Mouse (Mus musculus) fibroblast of lung, adult 2 months (primary cell): ENCODE results near the gene Atp4a.

ENCODE experiments used
- DNase-seq: peaks from one replicate; pipeline ENCODE4 v3.0.0-alpha.2; 2011; ENCODE audit warnings: low read depth

The Atp4a gene

DNA sequence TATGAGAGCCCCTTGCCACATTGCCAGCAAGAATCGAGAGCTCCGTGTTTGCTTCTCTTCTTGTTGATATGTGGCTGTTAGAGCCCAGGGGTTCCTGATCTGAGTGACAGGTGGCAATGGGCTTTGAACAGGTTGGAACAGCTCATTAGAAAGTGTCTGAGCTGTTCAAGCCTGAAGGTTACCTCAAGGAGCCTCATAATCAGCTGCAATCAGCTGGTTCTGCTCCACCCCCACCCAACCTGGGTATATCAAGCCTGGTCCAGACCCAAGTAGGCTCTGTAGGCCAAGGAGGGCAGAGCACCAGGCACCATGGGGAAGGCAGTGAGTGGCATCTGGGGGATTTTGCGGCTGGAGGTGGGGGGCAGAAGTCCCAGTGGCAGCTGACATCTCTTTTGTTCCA lies at the start of gene Atp4a:
Gene Atp4a (plus strand): TSS at position 268 of the 400 bp plus-strand sequence.
- DNase-seq: no peak

DNA sequence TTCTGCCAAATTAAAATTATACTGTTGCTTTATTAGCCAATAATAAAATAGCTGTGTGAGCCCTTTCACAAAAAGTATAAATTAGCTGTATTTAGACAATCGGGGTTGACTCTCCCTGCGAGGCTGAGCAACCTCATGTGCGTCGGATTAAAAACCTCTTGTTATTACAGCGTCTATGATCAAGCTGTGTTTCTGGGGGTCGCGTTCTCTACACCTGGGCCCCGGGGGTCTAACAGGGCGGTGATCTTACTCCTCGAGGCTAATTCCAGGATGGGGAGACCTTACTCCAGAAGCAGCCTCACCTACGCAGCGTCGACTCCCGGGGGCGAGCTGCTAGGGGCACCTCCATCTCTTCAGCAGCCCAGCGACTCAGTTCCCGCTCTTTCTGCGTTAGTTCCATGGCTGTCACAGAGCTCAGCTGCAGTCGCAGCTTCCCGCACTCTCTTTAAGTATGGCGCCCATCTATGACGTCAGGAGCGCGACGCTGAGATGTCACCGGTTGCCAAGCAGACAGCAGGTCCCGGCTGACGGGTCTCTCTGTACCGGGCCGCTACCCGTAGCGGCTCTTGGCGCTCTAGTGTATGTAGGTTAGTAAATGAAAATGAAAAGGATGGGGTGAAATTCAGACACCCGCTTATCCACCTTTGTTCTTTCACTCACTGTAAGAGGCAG lies 47.3 kb upstream of the Atp4a start, which contains the start of gene Haus5:
Gene Haus5 (minus strand): TSS at position 466 of the 672 bp plus-strand sequence.
- peak; percentile 80 for DNase-seq

DNA sequence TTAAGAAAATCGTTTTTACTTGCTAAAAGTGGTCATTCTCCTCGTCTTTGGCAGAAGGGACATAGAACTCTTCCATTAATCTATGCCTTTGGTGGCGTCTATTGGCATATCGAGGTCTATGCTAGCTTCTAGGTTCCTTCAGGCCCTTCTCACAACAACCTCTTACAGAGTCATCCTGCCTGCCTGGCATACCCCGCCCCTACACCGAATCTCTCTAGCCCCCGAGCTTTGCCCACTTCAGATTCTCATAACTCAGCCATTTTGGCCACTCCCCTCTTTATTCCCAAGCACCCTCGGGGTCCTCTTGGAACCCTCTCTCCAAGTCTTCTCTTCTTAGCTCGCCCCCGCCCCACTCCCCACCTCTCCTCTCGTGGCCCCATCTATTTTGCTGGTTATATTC lies 46.7 kb upstream of the Atp4a start:
- DNase-seq: no peak

DNA sequence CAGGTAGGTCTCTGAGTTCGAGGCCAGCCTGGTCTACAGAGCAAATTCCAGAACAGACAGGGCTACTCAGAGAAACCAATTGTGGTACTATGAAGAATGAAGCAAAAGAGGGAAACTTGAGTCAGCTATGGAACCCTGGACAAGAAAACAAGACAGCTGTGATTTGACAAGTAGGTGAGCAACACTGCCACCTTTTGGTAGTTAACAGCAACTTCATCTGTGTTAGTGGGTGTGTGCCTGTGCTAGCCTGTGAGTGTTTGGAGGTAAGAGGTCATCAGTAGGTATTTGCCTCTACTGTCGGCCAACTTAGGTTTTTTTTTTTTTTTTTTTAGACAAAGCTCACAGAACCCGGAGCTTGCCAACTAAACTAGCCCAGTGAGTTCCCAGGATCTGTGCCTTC lies 42.8 kb upstream of the Atp4a start:
- DNase-seq: no peak

DNA sequence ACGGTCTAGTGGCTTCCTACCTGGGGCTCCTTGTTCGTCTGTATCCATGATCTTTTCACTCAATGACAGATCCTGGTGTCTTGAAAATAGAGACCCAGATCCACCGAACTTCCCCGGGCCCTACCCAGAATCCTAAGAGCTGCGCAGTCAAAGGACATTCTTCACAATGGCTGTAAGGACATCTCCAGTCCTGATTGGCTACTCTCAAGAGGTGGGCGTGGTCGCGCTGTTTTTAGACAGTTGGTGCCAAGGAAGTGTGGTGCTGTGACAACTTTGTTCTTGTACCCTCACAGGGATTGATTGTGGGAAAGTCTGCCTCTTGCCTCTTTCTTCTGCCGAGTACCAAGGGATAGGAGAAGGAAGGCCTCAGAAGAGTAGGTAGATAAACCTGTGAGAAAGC lies 40.5 kb upstream of the Atp4a start, which contains the start of gene Pmis2:
Gene Pmis2 (minus strand): TSS at position 126 of the 400 bp plus-strand sequence.
- DNase-seq: no peak

DNA sequence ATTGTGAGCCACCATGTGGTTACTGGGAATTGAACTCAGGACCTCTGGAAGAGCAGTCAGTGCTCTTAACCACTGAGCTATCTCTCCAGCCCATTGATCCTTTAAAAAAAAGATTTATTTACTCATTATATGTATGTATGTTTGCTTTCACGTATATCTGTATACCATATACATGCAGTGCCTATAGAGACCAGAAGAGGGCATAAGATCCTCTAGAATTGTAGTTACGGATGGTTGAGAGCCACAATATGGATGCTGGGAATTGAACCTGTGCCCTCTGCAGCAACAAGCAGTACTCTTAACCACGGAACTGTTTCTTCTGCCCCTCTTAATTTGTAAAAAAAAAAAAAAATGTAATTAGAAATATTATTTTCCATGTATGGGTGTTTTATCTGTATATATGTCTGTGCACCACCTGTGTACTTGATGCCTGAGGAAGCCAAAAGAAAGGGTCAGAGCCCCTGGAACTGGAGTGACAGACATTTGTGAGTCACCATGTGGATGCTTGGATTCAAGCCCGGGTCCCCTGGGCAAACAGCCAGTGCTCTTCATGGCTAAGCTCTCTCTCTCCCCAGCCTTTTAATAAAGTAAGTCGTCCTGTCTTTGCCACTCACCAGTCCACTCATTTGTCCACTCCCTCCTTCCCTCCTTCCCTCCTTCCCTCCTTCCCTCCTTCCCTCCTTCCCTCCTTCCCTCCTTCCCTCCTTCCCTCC lies 33.6 kb upstream of the Atp4a start:
- peak; percentile 16 for DNase-seq

DNA sequence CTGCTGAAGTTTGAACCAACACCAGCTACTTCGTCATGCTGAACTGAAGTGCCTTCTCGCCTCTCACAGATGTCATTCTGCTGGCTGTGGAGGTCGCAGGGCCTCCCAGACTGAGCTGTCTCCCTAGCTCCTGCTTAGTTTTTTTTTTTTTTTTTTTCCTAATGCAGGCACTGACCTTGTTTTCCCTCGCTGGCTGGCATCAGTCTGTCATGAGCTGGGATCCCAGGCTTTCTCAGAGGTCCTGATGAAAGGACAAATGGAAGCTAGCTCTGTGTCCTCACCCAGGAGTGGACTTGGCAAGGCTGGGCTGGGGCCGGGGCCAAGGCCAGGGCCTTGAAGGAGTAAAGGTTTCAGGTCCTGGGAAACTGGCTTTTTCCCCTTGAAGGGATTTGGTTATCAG lies 30.1 kb upstream of the Atp4a start:
- no peak for DNase-seq

DNA sequence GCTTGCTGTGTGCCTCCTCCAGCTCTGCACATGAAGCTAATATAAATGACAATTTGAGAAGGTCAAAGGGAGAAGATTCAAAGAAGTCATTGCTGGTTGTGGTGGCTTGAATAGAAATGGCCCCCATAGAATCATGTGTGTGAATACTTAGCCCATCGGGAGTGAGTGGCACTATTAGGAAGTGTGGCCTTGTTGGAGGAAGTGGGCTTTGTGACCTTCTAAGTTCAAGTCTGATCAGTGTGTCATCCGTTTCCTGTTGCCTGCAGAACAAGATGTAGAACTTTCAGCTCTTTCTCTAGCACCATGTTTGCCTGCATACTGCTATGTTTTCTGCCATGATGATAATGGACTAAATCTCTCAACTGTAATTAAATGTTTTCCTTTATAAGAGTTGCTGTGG lies 28.6 kb upstream of the Atp4a start:
- DNase-seq: no peak

DNA sequence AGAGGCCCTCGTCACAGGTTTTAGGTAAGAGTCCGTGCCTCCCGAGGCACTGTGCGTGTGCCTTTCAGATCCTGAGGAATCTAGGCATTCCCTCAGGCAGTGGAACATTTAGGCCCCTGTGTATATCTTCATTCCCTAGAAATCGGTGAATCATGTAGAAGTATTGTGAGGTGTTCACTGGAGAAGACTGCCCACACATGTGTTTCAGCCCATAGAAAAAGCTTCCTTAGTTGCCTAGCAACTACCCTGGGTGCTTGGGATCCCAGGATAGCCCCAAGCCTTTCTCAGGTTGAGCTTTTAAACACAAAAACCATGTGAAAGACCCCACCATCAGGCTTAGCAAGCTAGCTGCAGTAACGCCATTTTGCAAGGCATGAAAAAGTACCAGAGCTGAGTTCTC lies 23.7 kb upstream of the Atp4a start:
- no peak for DNase-seq

DNA sequence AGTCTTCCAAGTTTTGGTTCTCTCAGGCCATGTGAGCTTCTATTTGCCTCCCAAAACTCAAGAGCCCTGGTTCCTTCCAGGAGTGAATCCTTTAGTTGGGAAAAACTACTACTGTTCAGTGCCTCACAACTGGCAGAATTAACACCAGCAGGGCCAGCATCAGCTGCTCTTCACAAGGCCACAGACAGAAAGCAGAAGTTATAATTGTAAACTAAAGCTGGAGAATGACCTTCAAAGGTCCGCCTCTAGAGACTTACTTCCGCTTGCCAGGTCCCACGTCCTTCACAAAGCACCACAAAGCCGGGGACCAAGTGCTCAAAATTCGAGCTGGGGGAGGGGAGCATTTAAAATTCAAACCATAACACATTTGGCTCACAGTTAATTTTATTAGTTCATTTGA lies 13.9 kb upstream of the Atp4a start:
- DNase-seq: no peak

DNA sequence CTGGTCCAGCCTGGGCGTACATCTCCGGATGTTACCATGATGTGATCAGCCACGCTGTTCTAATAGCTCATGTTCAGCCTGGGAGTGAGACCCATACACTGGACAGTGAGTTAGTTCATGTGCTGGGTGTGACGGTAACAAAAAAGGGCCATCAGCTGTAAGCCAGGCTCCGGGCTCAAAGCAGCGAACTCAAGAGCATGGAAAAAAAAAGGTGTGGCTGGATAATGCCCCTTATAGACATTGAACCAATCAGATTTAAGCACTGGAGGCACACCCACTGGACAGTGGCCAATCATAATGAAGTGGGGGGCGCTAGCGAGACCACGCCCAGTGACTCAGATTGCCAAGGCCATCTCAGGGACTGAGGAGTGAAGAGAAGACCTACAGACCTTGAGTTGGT lies 13.4 kb upstream of the Atp4a start, which contains the start of gene 2200002J24Rik:
Gene 2200002J24Rik (plus strand): TSS at position 338 of the 400 bp plus-strand sequence.
- DNase-seq: no peak

DNA sequence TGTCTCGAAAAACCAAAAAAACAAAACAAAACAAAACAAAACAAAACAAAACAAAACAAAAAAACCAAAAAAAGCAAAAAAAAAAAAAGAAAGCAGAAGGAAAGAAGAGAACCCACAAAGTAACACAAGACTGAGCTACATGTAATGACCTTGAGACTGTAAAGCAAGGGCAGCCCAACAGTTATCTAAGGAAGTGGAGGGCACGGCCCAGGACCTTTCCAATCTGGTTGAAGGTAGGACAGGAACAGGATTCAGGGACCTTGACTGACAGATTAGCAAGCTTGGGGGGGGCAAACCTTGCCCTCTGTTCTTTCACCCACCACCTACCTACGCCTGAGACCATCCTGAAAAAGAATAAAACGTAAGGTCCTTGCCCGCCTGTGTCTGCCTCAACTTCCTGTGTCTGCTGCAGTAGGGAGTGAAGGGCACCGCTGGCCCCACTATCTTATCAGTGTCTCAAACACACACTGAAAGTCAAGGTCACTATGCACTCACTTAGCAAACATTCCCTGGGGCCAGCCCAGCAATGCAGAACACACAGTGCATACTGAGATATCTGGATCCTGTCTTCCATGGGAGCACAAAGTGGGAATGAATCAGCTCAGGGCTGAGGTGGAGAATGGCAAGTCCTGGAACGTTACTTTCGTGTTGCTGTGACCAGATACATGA lies 5.7 kb upstream of the Atp4a start:
- no peak for DNase-seq

DNA sequence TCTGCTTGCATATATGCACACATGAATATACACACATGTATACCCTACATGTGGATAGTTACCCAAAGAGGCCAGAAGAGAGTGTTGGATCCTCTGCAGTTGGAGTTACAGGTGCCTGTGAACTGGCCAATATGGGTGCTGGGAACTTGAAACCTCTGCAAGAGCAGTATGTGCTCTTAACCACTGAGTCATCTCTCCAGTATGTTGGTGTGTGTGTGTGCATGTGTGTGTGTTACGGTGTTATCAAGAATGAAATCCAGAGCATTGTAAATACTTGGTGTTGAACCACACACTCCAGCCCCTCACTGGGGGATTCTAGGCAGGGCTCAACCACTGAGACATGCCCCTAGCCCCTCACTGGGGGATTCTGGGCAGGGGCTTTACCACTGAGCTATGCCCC lies 4.6 kb upstream of the Atp4a start:
- no peak for DNase-seq

DNA sequence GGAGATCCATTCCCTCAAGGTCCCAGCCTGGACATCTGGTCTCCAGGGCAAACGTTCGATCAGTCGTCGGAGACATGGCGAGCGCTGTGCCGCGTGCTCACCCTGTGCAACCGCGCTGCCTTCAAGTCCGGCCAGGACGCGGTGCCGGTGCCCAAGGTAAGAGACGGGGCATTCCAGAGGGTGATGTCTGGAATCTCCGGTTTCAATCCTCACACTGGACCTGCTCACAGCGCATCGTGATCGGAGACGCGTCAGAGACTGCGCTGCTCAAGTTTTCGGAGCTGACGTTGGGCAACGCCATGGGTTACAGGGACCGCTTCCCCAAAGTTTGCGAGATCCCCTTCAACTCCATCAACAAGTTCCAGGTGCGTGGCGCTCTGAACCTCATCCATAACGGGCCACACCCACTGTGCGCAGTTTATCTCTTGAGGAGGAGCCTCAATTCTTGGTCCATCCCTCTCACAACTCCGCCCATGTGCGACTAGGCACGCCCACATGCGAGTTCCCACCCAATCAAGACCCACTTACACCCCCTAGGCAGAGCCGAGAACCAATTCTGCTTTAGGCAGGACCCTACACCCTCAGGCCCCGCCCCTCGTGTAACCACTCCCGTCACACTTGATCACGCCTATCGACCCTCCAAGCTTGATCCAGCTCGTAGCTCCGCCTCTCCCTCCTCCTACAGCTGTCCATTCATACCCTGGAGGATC lies 5.2 kb downstream of the Atp4a start:
- DNase-seq: no peak

DNA sequence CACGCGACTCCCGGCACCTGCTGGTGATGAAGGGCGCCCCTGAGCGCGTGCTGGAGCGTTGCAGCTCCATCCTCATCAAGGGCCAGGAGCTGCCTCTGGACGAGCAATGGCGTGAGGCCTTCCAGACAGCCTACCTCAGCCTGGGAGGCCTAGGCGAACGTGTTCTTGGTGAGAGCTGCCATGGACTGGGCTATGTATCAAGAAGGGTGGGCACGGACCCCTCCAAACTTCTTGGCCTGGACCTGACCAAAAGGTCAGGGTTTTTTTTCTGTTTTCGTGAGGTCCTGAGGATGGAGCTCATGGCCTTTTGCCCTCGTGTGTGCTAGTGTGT lies 5.7 kb downstream of the Atp4a start:
- DNase-seq: no peak

DNA sequence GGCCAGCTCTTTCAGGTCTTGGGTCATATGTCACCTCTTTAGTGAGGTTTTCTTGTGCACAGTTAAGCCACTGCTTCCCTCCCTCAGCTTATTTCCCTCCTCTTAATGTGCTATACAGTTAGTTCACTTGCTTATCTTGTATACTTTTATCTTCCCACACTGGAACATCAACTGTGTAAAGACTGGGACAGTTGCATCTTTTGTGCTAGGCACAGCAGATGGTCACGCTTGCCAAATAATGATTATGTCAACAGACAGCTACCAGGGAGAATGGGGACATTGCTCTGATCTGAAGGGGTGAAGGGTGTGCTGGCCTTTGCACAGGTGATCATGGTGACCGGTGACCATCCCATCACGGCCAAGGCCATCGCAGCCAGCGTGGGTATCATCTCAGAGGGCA lies 7.7 kb downstream of the Atp4a start:
- no peak for DNase-seq

DNA sequence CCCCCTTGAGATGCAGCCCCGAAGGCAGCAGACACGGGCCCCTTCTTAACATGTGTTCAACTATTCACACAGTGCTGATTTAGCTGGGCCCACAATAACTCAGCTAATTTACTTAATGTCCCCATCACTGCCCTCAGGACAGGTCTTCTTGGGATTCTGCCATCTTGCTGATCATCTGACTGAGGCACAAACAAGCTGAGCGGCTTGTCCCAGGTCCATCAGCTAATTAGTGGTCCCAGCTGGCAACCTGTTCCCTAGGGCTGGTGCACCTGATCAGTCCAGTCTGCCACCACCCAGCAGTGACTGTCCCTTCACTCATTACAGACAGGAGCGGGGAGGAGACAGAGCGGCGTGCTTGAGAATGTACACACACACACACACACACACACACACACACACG lies 9.3 kb downstream of the Atp4a start:
- DNase-seq: no peak

DNA sequence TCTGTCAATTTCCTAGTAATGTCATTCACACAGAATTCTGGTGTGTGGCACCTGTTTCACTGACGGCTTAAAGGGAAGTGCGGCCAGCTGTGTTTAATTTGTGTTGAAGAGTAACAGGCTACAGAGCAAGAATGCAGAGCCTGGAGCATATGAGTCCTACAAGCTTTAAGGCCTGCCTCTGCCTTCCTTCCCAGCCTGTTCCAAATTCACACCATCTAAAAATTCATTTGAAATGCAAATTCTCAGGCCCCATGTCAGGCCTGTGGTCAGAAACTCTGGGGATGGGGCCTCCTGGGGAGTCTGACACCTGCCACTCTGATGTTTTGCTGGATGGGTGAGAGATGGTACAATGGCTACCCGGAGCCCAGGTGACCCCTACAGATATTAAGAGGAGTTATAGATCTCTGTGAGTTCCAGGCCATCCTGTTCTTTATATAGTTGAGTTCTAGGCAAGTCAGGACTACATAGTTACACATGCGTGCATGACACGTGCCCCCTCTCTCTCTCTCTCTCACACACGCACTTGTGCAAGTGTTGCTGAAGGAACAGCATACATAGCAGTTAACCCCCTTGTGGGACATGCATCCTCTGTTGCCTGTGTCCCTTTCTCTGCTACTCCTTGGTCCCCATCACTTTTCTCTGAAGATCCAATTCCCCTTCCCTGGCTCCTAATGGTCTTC lies 11.4 kb downstream of the Atp4a start:
- DNase-seq: no peak

DNA sequence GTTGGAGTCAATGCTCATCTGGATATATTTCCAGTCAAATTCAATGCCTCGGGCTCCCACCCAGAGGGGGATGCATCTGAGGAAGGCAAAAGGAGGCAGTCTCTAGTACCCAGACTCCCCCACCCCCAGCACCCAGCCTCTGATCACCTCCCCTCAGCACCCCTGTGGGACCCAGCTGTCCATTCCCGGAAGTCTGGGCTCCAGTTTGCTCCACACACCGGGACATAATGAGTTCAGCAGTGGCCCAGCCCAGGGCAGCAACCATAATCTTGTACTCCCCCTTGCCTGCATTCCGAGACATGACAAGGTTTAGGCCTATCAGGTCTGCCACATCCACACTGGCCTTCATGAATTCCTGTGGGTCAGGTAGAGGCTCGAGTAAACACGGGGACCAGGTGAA lies 16.2 kb downstream of the Atp4a start:
- no peak for DNase-seq

DNA sequence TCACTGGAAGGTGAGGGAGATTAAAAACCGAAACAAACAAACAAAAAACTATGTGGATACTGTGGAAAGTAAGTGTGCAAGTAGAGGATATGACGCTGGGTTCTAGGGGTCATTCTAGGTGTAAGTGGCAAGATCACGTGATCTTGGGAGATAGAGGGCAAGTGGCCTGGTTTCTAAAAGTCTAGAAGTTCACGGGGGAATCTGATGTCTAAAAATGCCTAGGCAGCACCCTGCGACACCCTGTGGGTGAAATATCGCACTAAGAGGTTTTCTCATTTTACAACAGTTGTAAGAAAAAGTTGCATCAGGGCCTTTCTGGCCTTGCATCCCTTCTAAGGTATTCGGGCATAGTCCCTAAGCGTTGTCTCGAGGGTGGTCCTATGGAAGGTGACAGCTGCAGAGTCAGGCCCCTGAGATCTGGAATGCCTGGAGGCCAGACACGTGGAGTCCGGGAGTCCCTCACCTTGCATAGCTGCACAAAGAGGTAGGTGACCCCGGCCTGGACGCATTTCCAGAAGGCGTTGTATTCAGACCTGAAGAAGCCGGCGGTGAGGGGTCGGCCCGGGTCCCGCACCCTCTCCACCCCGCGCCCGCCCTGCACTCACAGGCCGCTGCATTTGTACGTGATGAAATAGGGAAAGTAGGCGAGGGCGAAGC lies 16.9 kb downstream of the Atp4a start:
- no peak for DNase-seq

DNA sequence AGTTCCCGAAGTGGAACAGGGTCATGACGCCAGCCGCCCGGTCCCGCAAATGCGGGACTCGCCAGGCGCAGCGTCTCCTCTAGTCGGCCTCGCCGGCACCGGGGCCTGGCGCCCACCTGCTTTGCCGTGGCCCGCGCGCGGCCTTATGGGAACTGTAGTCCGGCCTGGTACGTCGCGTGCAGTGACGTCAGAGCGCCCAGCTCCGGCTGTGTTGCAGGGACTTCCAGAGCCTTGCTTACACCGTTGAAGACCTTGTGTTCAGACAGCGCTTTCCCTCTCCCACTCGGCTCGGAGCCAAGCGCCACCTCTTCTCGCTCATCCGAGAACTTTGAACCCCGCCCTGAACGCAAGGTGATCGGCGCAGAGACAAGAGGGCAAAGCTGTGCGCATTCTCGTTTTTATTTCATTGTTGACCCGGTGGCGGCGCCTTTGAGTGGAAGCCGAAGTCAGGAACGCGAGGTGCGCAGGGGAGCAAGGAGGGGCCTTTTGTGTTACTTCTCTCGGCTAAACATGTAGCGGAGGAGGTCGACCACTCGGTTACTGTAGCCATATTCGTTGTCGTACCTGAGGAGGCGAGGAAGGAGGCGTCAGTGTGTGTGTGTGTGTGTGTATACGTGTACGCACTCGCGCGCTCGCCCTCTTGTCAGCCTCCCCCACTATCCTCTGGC lies 17.5 kb downstream of the Atp4a start, which contains the start of gene Tmem147:
Gene Tmem147 (minus strand): TSS at position 145 of the 668 bp plus-strand sequence.
- peak; percentile 80 for DNase-seq
